Comparison of ENCODE assay signal across 8 mouse cellular contexts in the genomic region with DNA sequence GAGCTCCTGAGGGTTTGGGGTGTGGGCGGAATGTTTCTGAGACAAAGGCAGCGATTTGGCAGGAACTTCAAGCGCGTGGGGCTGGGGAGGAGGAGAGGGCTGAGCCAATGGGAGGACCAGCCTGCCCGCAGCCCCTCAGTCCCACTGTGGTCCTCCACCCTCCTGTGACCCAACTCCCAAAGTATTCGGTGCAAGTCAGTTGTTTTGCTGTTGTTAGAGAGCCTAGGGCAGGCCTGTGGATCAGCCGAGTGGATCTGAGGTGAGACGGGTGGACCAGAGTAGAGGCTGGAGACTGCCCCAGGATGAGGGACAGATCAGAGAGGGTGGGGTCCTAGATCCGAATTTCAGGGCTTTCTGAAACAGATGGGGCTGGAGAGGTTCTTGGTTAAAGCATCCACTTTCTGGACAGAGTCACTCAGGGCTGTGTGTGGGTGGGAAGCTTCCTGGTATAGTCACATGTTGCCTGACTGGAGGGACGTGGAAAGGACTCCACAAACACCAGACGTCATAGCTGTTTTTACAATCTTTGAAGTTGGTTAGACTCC.
DNase-seq lines count a peak whose midpoint lies in the region; ATAC-seq lines count a peak whose summit lies in the region.

No protein-coding gene starts in this region.

- ATAC-seq in inflammation-experienced regulatory T-cells, adult 6 months = peak; percentile 74
- ATAC-seq in erythroblast, adult 5-6 weeks (replicated peaks; ENCODE audit: low FRiP score, poor library complexity, severe bottlenecking) = no peak

- peak; percentile 91 for DNase-seq in ZHBTc4 (ENCODE audit: low read depth, low spot score)
- DNase-seq in embryo, embryonic 11.5 days (ENCODE audit: low read depth, low spot score) = peak; percentile 39
- DNase-seq in gastrocnemius, postnatal 36 days = peak; percentile 65 to 72
- DNase-seq in left cerebral cortex, adult 8-10 months (ENCODE audit: low spot score in 2 of 2) = peak; percentile 40 to 81
- peak; percentile 84 to 93 for DNase-seq in lung, postnatal 4 days
- DNase-seq in retina, postnatal 1 day = peak; percentile 51

- intact Hi-C loops in gastrocnemius, postnatal 36 days (cut with DNase I) = no loop called here

Comparison
In these comparisons a context has a peak if more than half of its experiments do, and no peak if none do; other contexts are left out.
1. DNase-seq: peak in every context shown above with its lines; median percentile 91 in ZHBTc4; 88 in lung, postnatal 4 days; 68 in gastrocnemius, postnatal 36 days; 60 in left cerebral cortex, adult 8-10 months; 51 in retina, postnatal 1 day; 39 in embryo, embryonic 11.5 days.